Mouse (Mus musculus): Measurements from ENCODE around the gene Retreg3. TPM values are rescaled to one million over a fixed set of nuclear protein-coding genes. Genes with fewer than 3 reads are reported as not detected.

Gene Retreg3
- polyA plus RNA-seq, 1 experiment from 2014 or later, result 22.8 TPM

- WGBS, result 66% methylated on average over 9 of the region's 9 CpGs
- H3K27me3 ChIP-seq (replicated peaks; ENCODE audit: control insufficient read depth, insufficient read depth, low read length), result peaks cover 39% of the 10 kb centered on the region
- ATAC-seq, result no peak
- no peak within 1 kb of the TSS for H3K4me3 ChIP-seq (ENCODE audit: low read length)
- H3K9ac ChIP-seq (ENCODE audit: low read depth, low read length), result no peak within 1 kb of the TSS
- H3K4me1 ChIP-seq (ENCODE audit: control insufficient read depth, insufficient read depth, low read depth, low read length), result peaks cover 7% of the 10 kb centered on the region
- H3K36me3 ChIP-seq (ENCODE audit: control insufficient read depth, insufficient read depth, low read length), result no peaks in the 10 kb centered on the region
- H3K9me3 ChIP-seq (ENCODE audit: control insufficient read depth, low read length), result no peaks in the 10 kb centered on the region
- H3K27ac ChIP-seq (ENCODE audit: low read depth, low read length), result no peak within 1 kb of the TSS
- no peak within 1 kb of the TSS for H3K4me2 ChIP-seq (ENCODE audit: low read length)
Observed at GRCm38 (mm10) chr11:101078121-101078520, 41.6 kb downstream of the Retreg3 start, which contains the start of gene Hsd17b1. TSS of gene Hsd17b1 (plus strand) at chr11:101078411.

- Histone ChIP-seq H3K36me3 (ENCODE audit: control insufficient read depth, insufficient read depth, low read length) (no peaks in the 10 kb centered on the region), H3K4me3 (ENCODE audit: low read length) (no peak overlapping the region), H3K4me1 (ENCODE audit: control insufficient read depth, insufficient read depth, low read depth, low read length) (peaks cover 16% of the 10 kb centered on the region), H3K9ac (ENCODE audit: low read depth, low read length) (no peak overlapping the region), H3K4me2 (ENCODE audit: low read length) (no peak overlapping the region), H3K27me3 (replicated peaks; ENCODE audit: control insufficient read depth, insufficient read depth, low read length) (no peaks in the 10 kb centered on the region), H3K9me3 (ENCODE audit: control insufficient read depth, low read length) (no peaks in the 10 kb centered on the region), H3K27ac (ENCODE audit: low read depth, low read length) (no peak overlapping the region)
- WGBS, result 71% methylated on average over 14 of the region's 14 CpGs
- no peak for ATAC-seq
Observed at GRCm38 (mm10) chr11:101071810-101072428, 47.8 kb downstream of the Retreg3 start.

GRCm38 (mm10) chr11:101070987-101071386 lies 48.7 kb downstream of the Retreg3 start:
- no peak overlapping the region for H3K9ac ChIP-seq (ENCODE audit: low read depth, low read length)
- H3K4me1 ChIP-seq (ENCODE audit: control insufficient read depth, insufficient read depth, low read depth, low read length), result peaks cover 19% of the 10 kb centered on the region
- no peak for ATAC-seq
- peak overlapping the region; percentile 64 for H3K4me3 ChIP-seq (ENCODE audit: low read length)
- H3K27ac ChIP-seq (ENCODE audit: low read depth, low read length), result no peak overlapping the region
- H3K4me2 ChIP-seq (ENCODE audit: low read length), result peak overlapping the region; percentile 77
- no peaks in the 10 kb centered on the region for H3K27me3 ChIP-seq (replicated peaks; ENCODE audit: control insufficient read depth, insufficient read depth, low read length)
- no peaks in the 10 kb centered on the region for H3K9me3 ChIP-seq (ENCODE audit: control insufficient read depth, low read length)
- 57% methylated on average over 6 of the region's 6 CpGs for WGBS
- H3K36me3 ChIP-seq (ENCODE audit: control insufficient read depth, insufficient read depth, low read length), result no peaks in the 10 kb centered on the region

GRCm38 (mm10) chr11:101070189-101070527 lies 49.5 kb downstream of the Retreg3 start:
- Histone ChIP-seq H3K9me3 (ENCODE audit: control insufficient read depth, low read length) (no peaks in the 10 kb centered on the region), H3K4me1 (ENCODE audit: control insufficient read depth, insufficient read depth, low read depth, low read length) (peaks cover 19% of the 10 kb centered on the region), H3K27ac (ENCODE audit: low read depth, low read length) (peak overlapping the region; percentile 84), H3K27me3 (replicated peaks; ENCODE audit: control insufficient read depth, insufficient read depth, low read length) (no peaks in the 10 kb centered on the region), H3K4me2 (ENCODE audit: low read length) (peak overlapping the region; percentile 77), H3K4me3 (ENCODE audit: low read length) (peak overlapping the region; percentile 64), H3K36me3 (ENCODE audit: control insufficient read depth, insufficient read depth, low read length) (no peaks in the 10 kb centered on the region), H3K9ac (ENCODE audit: low read depth, low read length) (peak overlapping the region; percentile 94)
- under 1% methylated on average over 19 of the region's 36 CpGs for WGBS
- ATAC-seq, result peak; percentile 74

- H3K9ac ChIP-seq (ENCODE audit: low read depth, low read length), result peak within 1 kb of the TSS; percentile 94
- peak; percentile 90 for ATAC-seq
Observed at GRCm38 (mm10) chr11:101069391-101070188, 50.1 kb downstream of the Retreg3 start, which contains the start of gene Naglu. TSS of gene Naglu (plus strand) at chr11:101070012.

GRCm38 (mm10) chr11:101066549-101067412 lies 52.9 kb downstream of the Retreg3 start:
- Histone ChIP-seq H3K27ac (ENCODE audit: low read depth, low read length) (peak overlapping the region; percentile 32; the same call in 1 of the 2 replicates), H3K4me1 (ENCODE audit: control insufficient read depth, insufficient read depth, low read depth, low read length) (peaks cover 19% of the 10 kb centered on the region), H3K9ac (ENCODE audit: low read depth, low read length) (peak overlapping the region; percentile 59), H3K36me3 (ENCODE audit: control insufficient read depth, insufficient read depth, low read length) (peaks cover 12% of the 10 kb centered on the region; the same call in 1 of the 2 replicates), H3K4me2 (ENCODE audit: low read length) (peak overlapping the region; percentile 63), H3K9me3 (ENCODE audit: control insufficient read depth, low read length) (no peaks in the 10 kb centered on the region), H3K27me3 (replicated peaks; ENCODE audit: control insufficient read depth, insufficient read depth, low read length) (no peaks in the 10 kb centered on the region), H3K4me3 (ENCODE audit: low read length) (peak overlapping the region; percentile 33)
- WGBS, result 22% methylated on average over 18 of the region's 18 CpGs
- ATAC-seq, result no peak

More at GRCm38 (mm10) chr11:101069391-101070188, 50.1 kb downstream of the Retreg3 start, which contains the start of gene Naglu:
- peak within 1 kb of the TSS; percentile 84 for H3K27ac ChIP-seq (ENCODE audit: low read depth, low read length)
- no peaks in the 10 kb centered on the region for H3K9me3 ChIP-seq (ENCODE audit: control insufficient read depth, low read length)
- H3K4me2 ChIP-seq (ENCODE audit: low read length), result peak within 1 kb of the TSS; percentile 77
- 4% methylated on average over 35 of the region's 35 CpGs for WGBS
- H3K4me1 ChIP-seq (ENCODE audit: control insufficient read depth, insufficient read depth, low read depth, low read length), result peaks cover 19% of the 10 kb centered on the region
- peak within 1 kb of the TSS; percentile 64 for H3K4me3 ChIP-seq (ENCODE audit: low read length)
- H3K27me3 ChIP-seq (replicated peaks; ENCODE audit: control insufficient read depth, insufficient read depth, low read length), result no peaks in the 10 kb centered on the region
- no peaks in the 10 kb centered on the region for H3K36me3 ChIP-seq (ENCODE audit: control insufficient read depth, insufficient read depth, low read length)

- H3K4me1 ChIP-seq (ENCODE audit: control insufficient read depth, insufficient read depth, low read depth, low read length), result peaks cover 11% of the 10 kb centered on the region
- no peaks in the 10 kb centered on the region for H3K9me3 ChIP-seq (ENCODE audit: control insufficient read depth, low read length)
- no peak overlapping the region for H3K4me2 ChIP-seq (ENCODE audit: low read length)
- WGBS, result 95% methylated on average over 9 of the region's 9 CpGs
- H3K4me3 ChIP-seq (ENCODE audit: low read length), result no peak overlapping the region
- H3K9ac ChIP-seq (ENCODE audit: low read depth, low read length), result no peak overlapping the region
- no peak for ATAC-seq
- peaks cover 17% of the 10 kb centered on the region for H3K36me3 ChIP-seq (ENCODE audit: control insufficient read depth, insufficient read depth, low read length)
- H3K27ac ChIP-seq (ENCODE audit: low read depth, low read length), result no peak overlapping the region
- H3K27me3 ChIP-seq (replicated peaks; ENCODE audit: control insufficient read depth, insufficient read depth, low read length), result no peaks in the 10 kb centered on the region
Observed at GRCm38 (mm10) chr11:101065002-101065401, 54.7 kb downstream of the Retreg3 start.

- Histone ChIP-seq H3K4me1 (ENCODE audit: control insufficient read depth, insufficient read depth, low read depth, low read length) (peaks cover 10% of the 10 kb centered on the region), H3K27me3 (replicated peaks; ENCODE audit: control insufficient read depth, insufficient read depth, low read length) (no peaks in the 10 kb centered on the region), H3K4me3 (ENCODE audit: low read length) (no peak overlapping the region), H3K9me3 (ENCODE audit: control insufficient read depth, low read length) (no peaks in the 10 kb centered on the region), H3K27ac (ENCODE audit: low read depth, low read length) (peak overlapping the region; percentile 55; the same call in 1 of the 2 replicates), H3K9ac (ENCODE audit: low read depth, low read length) (no peak overlapping the region), H3K36me3 (ENCODE audit: control insufficient read depth, insufficient read depth, low read length) (peaks cover 17% of the 10 kb centered on the region), H3K4me2 (ENCODE audit: low read length) (no peak overlapping the region)
- ATAC-seq, result no peak
- 72% methylated on average over 4 of the region's 4 CpGs for whole genome bisulfite sequencing
Observed at GRCm38 (mm10) chr11:101064462-101064861, 55.2 kb downstream of the Retreg3 start.

All from hindbrain, embryonic 16.5 days (tissue).